Mouse (Mus musculus) CH12.LX (cell line): ENCODE measurements around the gene Lrrc15. TPM values are rescaled to one million over a fixed set of nuclear protein-coding genes. Genes with fewer than 3 reads are reported as not detected.
A peak's percentile ranks its signal among the peaks of the same experiment; 100 is the strongest.

Source experiments
- DNase-seq: peaks from one replicate; pipeline ENCODE4 v3.0.0-alpha.2; 2013; ENCODE audit errors: extremely low read depth
- H3K27ac ChIP-seq: 2 replicates; pipeline ENCODE4 v1.5.1; 2012; ENCODE audit warnings: low read depth, mild to moderate bottlenecking, control low read depth, moderate library complexity; ENCODE audit not compliant: insufficient read depth
- H3K27me3 ChIP-seq: replicated peaks from 2 replicates; pipeline ENCODE3; 2012; ENCODE audit warnings: inconsistent platforms
- H3K36me3 ChIP-seq, 2 experiments: replicated peaks in 1 of 2; 2 replicates each; pipeline versions ENCODE3 to v1.6.1; 2012; ENCODE audit warnings: inconsistent platforms in 1 of 2, low read length in 1 of 2, mild to moderate bottlenecking in 1 of 2, mixed read lengths in 1 of 2, moderate library complexity in 1 of 2; ENCODE audit not compliant: control insufficient read depth in 1 of 2, insufficient read depth in 1 of 2
- H3K4me1 ChIP-seq, 2 experiments: 2 replicates each; pipeline ENCODE4 v1.6.1; 2012; ENCODE audit warnings: inconsistent platforms in 1 of 2, moderate library complexity in 1 of 2; ENCODE audit not compliant: insufficient read depth in 2 of 2, control insufficient read depth in 1 of 2
- H3K4me2 ChIP-seq: 2 replicates; pipeline ENCODE4 v1.6.1; 2012; ENCODE audit warnings: low read depth, mild to moderate bottlenecking, control low read depth; ENCODE audit not compliant: poor library complexity, insufficient read depth, severe bottlenecking
- H3K4me3 ChIP-seq, 3 experiments: fragments of 150-350 bp in 1 of 3; sonication (generic) in 1 of 3; replicated peaks in 1 of 3; 2 replicates each; pipeline versions ENCODE3 to v1.5.1; 2011 to 2012; ENCODE audit warnings: low read depth in 2 of 3, low read length in 2 of 3, mild to moderate bottlenecking in 2 of 3, moderate library complexity in 2 of 3, control low read depth in 1 of 3, improper control_type of control experiment in 1 of 3, inconsistent platforms in 1 of 3, mixed read lengths in 1 of 3; ENCODE audit not compliant: poor library complexity in 1 of 3
- H3K79me2 ChIP-seq: replicated peaks from 2 replicates; pipeline ENCODE4 v1.6.1; 2012; ENCODE audit warnings: mild to moderate bottlenecking, moderate library complexity; ENCODE audit not compliant: control insufficient read depth, poor library complexity, insufficient read depth, severe bottlenecking; ENCODE audit errors: extremely low read depth
- H3K9ac ChIP-seq: 2 replicates; pipeline ENCODE4 v1.6.1; 2012; ENCODE audit warnings: low read depth, mild to moderate bottlenecking, control low read depth, moderate library complexity; ENCODE audit not compliant: insufficient read depth
- H3K9me3 ChIP-seq: replicated peaks from 2 replicates; pipeline ENCODE3; 2012; ENCODE audit warnings: low read length, inconsistent platforms, mixed read lengths
- BHLHE40 ChIP-seq: IDR thresholded peaks from 2 replicates; pipeline ENCODE4 v1.6.1; 2011; ENCODE audit warnings: mild to moderate bottlenecking, low read depth, low read length, improper control_type of control experiment
- EP300 ChIP-seq: IDR thresholded peaks from 2 replicates; pipeline ENCODE4 v1.6.1; 2011; ENCODE audit warnings: low read length, improper control_type of control experiment
- ETS1 ChIP-seq: conservative IDR thresholded peaks from 2 replicates; pipeline ENCODE4 v1.6.1; 2012; ENCODE audit warnings: low read depth, mild to moderate bottlenecking, inconsistent platforms, low read length, improper control_type of control experiment, moderate library complexity
- GABPA ChIP-seq: IDR thresholded peaks from 2 replicates; pipeline ENCODE4 v1.6.1; 2012; ENCODE audit warnings: low read depth, low read length, improper control_type of control experiment, inconsistent platforms; ENCODE audit not compliant: insufficient replicate concordance
- HCFC1 ChIP-seq: IDR thresholded peaks from 2 replicates; pipeline ENCODE4 v1.6.1; 2012; ENCODE audit warnings: low read depth, mild to moderate bottlenecking, inconsistent platforms, low read length, improper control_type of control experiment
- IRF4 ChIP-seq: IDR thresholded peaks from 2 replicates; pipeline ENCODE4 v1.6.1; 2014; ENCODE audit warnings: low read depth, mild to moderate bottlenecking, inconsistent platforms, low read length, improper control_type of control experiment
- KAT2A ChIP-seq: IDR thresholded peaks from 2 replicates; pipeline ENCODE4 v1.6.1; 2012; ENCODE audit warnings: low read length, improper control_type of control experiment, inconsistent platforms; ENCODE audit not compliant: insufficient replicate concordance
- MAX ChIP-seq: IDR thresholded peaks from 2 replicates; pipeline ENCODE4 v1.6.1; 2011; ENCODE audit warnings: low read length, improper control_type of control experiment
- MAZ ChIP-seq: IDR thresholded peaks from 2 replicates; pipeline ENCODE4 v1.6.1; 2012; ENCODE audit warnings: low read depth, mild to moderate bottlenecking, inconsistent platforms, low read length, improper control_type of control experiment, moderate library complexity
- MEF2A ChIP-seq: IDR thresholded peaks from 2 replicates; pipeline ENCODE4 v1.6.1; 2014; ENCODE audit warnings: low read depth, mild to moderate bottlenecking, inconsistent platforms, low read length, improper control_type of control experiment, borderline replicate concordance
- MXI1 ChIP-seq: IDR thresholded peaks from 2 replicates; pipeline ENCODE4 v1.6.1; 2011; ENCODE audit warnings: mild to moderate bottlenecking, low read depth, low read length, improper control_type of control experiment
- MYC ChIP-seq: IDR thresholded peaks from 2 replicates; pipeline ENCODE4 v1.6.1; 2011; ENCODE audit warnings: low read depth, mild to moderate bottlenecking, improper control_type of control experiment, low read length
- NRF1 ChIP-seq: IDR thresholded peaks from 2 replicates; pipeline ENCODE4 v1.6.1; 2014; ENCODE audit warnings: low read depth, mild to moderate bottlenecking, inconsistent platforms, low read length, improper control_type of control experiment, moderate library complexity
- PAX5 ChIP-seq: IDR thresholded peaks from 2 replicates; pipeline ENCODE4 v1.6.1; 2012; ENCODE audit warnings: low read length, inconsistent platforms, mixed read lengths
- RCOR1 ChIP-seq: conservative IDR thresholded peaks from 2 replicates; pipeline ENCODE4 v1.6.1; 2012; ENCODE audit warnings: low read depth, mild to moderate bottlenecking, inconsistent platforms, low read length, improper control_type of control experiment
- USF1 ChIP-seq: IDR thresholded peaks from 2 replicates; pipeline ENCODE4 v1.6.1; 2014; ENCODE audit warnings: low read depth, mild to moderate bottlenecking, inconsistent platforms, low read length, improper control_type of control experiment
- ZC3H11A ChIP-seq: IDR thresholded peaks from 2 replicates; pipeline ENCODE4 v1.6.1; 2012; ENCODE audit warnings: low read depth, mild to moderate bottlenecking, inconsistent platforms, low read length, improper control_type of control experiment
- ZMIZ1 ChIP-seq: IDR thresholded peaks from 2 replicates; pipeline ENCODE4 v1.6.1; 2012; ENCODE audit warnings: low read depth, mild to moderate bottlenecking, inconsistent platforms, low read length, improper control_type of control experiment
- ZNF384 ChIP-seq: IDR thresholded peaks from 2 replicates; pipeline ENCODE4 v1.6.1; 2012; ENCODE audit warnings: low read depth, low read length, improper control_type of control experiment, inconsistent platforms
- dilution Hi-C: fragments of 300-500 bp; cut with MboI; formaldehyde crosslinking; loops from 2 replicates; pipeline ENCODE4 v1.14.3; 2020; ENCODE audit warnings: low sequenced_read_pairs; ENCODE audit not compliant: extremely low pct_unique_long_range_greater_than_20kb, extremely low pct_ligation_motif_present
- in situ Hi-C: fragments of 300-500 bp; cut with MboI; formaldehyde crosslinking; loops from 3 replicates; pipeline ENCODE4 v1.14.3; 2019; ENCODE audit warnings: low sequenced_read_pairs, low pct_ligation_motif_present, low pct_unique_long_range_greater_than_20kb, mixed read lengths
- polyA plus RNA-seq: library from polyadenylated mRNA; unstranded; fragments of >175 nt; gene quantifications from 2 replicates; pipeline ENCODE4 v1.2.1, GENCODE M21; 2012; ENCODE audit warnings: low read depth; ENCODE audit not compliant: insufficient read length
- total RNA-seq, 2 experiments: library from RNA; depleted of rRNA; stranded (reverse); fragments of 300-350 nt in 1 of 2; fragments of >200 nt in 1 of 2; gene quantifications; 2 replicates each; pipeline ENCODE4 v1.2.3; 2012 to 2014

Gene Lrrc15
- total and polyA plus RNA-seq, 3 experiments, result not detected

DNA sequence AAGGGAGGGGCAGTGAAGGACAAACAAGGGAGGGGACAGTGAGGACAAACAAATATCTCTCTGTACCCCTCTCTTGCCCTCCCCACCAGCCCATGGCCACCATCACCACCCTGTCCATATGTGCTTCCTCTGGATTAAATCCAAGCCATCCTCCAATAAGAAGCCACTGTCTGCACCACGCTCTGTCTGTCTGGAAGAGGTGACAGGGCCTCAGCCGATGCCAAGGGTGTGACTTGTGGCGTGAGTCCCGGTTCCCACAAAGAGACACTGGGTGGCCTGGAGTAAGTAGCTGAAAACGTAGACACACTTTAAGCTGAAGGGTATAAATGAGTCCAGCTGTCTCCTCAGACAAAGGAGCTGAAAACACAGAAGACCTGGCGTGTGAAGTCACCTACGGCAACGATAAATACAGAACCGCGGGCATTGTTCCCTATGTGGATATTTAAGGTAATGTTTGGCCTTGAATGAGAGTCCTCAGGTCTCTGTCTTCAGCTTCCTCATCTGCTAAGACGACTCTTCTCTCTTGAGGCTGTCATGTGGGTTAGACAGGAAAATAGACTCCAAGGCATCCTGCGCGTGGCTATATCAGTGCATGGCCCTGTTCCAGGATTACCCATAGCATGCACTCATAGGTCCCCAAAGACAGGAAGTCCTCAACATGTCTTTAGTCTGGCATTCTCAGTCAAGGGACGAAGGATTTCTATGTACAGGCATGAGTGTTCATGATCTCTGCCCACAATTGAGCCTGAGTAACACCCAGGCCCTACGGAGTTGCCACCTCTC lies 7.3 kb downstream of the Lrrc15 start:
- H3K9ac ChIP-seq, result no peak overlapping the region
- H3K27ac ChIP-seq, result no peak overlapping the region
- DNase-seq, result no peak
- peaks cover 9 to 56% of the 10 kb centered on the region in 2 experiments for H3K4me1 ChIP-seq
- H3K36me3 ChIP-seq, result no peaks in the 10 kb centered on the region
- in situ Hi-C loops (no loop called here), dilution Hi-C loops (no loop called here)
- no peaks in the 10 kb centered on the region for H3K79me2 ChIP-seq
- H3K9me3 ChIP-seq, result no peaks in the 10 kb centered on the region
- H3K4me3 ChIP-seq, result no peak overlapping the region
- TF ChIP-seq KAT2A, result no peak
- TF ChIP-seq MYC, result no peak
- no peak for TF ChIP-seq EP300
- TF ChIP-seq MEF2A, result no peak
- no peak for TF ChIP-seq ZC3H11A
- H3K27me3 ChIP-seq, result no peaks in the 10 kb centered on the region
- H3K4me2 ChIP-seq, result no peak overlapping the region

DNA sequence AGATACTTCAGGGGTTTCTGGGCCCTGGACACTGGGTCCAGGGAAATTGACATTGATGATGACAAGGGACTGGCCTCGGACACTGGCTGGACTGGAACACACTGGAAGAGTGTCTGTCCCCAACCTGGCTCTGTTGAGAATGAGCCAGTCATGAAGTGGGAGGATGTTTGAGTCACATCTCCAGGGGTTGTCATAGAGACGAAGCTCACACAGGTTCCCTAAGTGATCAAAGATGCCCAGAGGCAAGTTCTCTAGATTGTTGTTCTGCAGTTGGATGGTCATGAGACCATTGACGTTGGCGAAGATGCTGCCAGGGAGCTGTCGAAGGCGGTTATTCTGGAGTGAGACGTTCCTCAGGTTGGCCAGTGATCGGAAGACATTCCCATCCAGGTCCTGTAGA lies 10.0 kb downstream of the Lrrc15 start:
- no peaks in the 10 kb centered on the region for H3K9me3 ChIP-seq
- in situ Hi-C loops (loop anchor here (25.0 kb wide), 2 partner anchors 789 to 1089 kb away; no protein-coding TSS in a partner anchor), dilution Hi-C loops (no loop called here)
- H3K27me3 ChIP-seq, result no peaks in the 10 kb centered on the region
- no peak overlapping the region for H3K4me3 ChIP-seq
- no peak for DNase-seq
- H3K4me1 ChIP-seq, result peaks cover 4 to 42% of the 10 kb centered on the region in 2 experiments
- no peak overlapping the region for H3K4me2 ChIP-seq
- no peaks in the 10 kb centered on the region for H3K36me3 ChIP-seq
- no peaks in the 10 kb centered on the region for H3K79me2 ChIP-seq
- TF ChIP-seq USF1 (no peak), PAX5 (no peak), MAZ (no peak), ZMIZ1 (no peak), ZC3H11A (no peak)
- H3K9ac ChIP-seq, result no peak overlapping the region
- H3K27ac ChIP-seq, result no peak overlapping the region

DNA sequence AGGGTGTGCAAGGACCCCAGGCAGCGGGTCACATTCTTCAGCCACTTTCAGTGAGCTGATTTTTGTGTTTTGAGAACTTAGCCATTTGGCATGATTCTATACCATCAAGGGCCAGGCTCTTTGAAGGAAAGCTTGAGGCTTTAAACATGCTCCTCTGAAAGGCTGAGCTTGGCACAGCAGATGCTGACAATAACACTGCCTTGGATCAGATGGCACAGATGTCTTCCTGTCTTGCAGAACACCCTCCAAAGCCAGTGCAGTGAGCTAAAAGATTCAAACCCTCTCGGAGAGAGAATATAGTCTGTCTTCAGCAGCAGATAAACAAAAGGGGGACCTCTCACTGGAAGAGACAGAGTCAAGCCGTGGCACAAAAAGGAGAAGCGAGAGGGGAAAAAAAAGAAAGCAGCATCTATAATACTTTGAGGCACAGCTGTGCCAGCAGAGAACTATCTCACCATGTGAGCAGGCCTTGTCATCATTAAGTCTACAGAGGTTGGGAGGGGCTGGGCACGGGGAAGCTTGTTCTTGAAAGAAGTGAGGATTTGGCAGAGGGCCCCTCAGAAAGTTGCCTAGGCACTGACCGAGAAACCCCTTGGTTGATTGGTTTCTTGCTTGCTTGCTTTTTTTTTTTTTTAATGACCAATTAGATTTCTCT lies 11.0 kb downstream of the Lrrc15 start:
- Histone ChIP-seq H3K4me1 (peaks cover 4 to 35% of the 10 kb centered on the region in 2 experiments), H3K36me3 (no peaks in the 10 kb centered on the region), H3K79me2 (no peaks in the 10 kb centered on the region), H3K4me3 (no peak overlapping the region), H3K4me2 (peak overlapping the region; percentile 46), H3K9ac (no peak overlapping the region), H3K27ac (no peak overlapping the region), H3K9me3 (no peaks in the 10 kb centered on the region), H3K27me3 (no peaks in the 10 kb centered on the region)
- dilution Hi-C loops, result no loop called here
- in situ Hi-C loops, result loop anchor here (25.0 kb wide), 2 partner anchors 790 to 1090 kb away; no protein-coding TSS in a partner anchor
- DNase-seq, result peak; percentile 71
- TF ChIP-seq HCFC1, result no peak
- 0 out of 2 replicates have a peak, but pooled peaks have one; percentile 50 for TF ChIP-seq RCOR1
- peak; percentile 53; the same call in 1 of the 2 replicates for TF ChIP-seq MYC
- TF ChIP-seq NRF1, result no peak
- 0 out of 2 replicates have a peak, but pooled peaks have one; percentile 46 for TF ChIP-seq MAZ
- peak; percentile 91 for TF ChIP-seq ZNF384
- TF ChIP-seq GABPA, result no peak
- peak; percentile 71 for TF ChIP-seq MAX
- no peak for TF ChIP-seq ZMIZ1
- peak; percentile 81 for TF ChIP-seq IRF4
- peak; percentile 75 for TF ChIP-seq EP300
- TF ChIP-seq MXI1, result no peak
- peak; percentile 45 for TF ChIP-seq BHLHE40
- TF ChIP-seq ETS1, result peak; percentile 63
